Mouse (Mus musculus) R1 (cell line): ENCODE measurements around the gene Gnpat.

Experiments used
- DNase-seq: peaks from one replicate; pipeline ENCODE4 v3.0.0-alpha.2; 2018; ENCODE audit warnings: low read depth, low spot score

Gnpat gene

GRCm38 (mm10) chr8:124898251-124898905 lies 35.5 kb downstream of the Gnpat start:
- DNase-seq: no peak

- no peak for DNase-seq
Observed at GRCm38 (mm10) chr8:124903198-124903597, 40.4 kb downstream of the Gnpat start.

- DNase-seq: no peak
Observed at GRCm38 (mm10) chr8:124905482-124905881, 42.6 kb downstream of the Gnpat start.

GRCm38 (mm10) chr8:124909936-124910335 lies 47.1 kb downstream of the Gnpat start:
- no peak for DNase-seq

- DNase-seq: no peak
Observed at GRCm38 (mm10) chr8:124910349-124910748, 47.5 kb downstream of the Gnpat start.

GRCm38 (mm10) chr8:124911938-124912872 lies 49.4 kb downstream of the Gnpat start:
- no peak for DNase-seq

GRCm38 (mm10) chr8:124914061-124914460 lies 51.2 kb downstream of the Gnpat start:
- DNase-seq: no peak

- no peak for DNase-seq
Observed at GRCm38 (mm10) chr8:124917741-124918484, 55.1 kb downstream of the Gnpat start.

- DNase-seq: no peak
Observed at GRCm38 (mm10) chr8:124921369-124922279, 58.8 kb downstream of the Gnpat start.

- DNase-seq: no peak
Observed at GRCm38 (mm10) chr8:124922490-124923089, 59.8 kb downstream of the Gnpat start.

GRCm38 (mm10) chr8:124923971-124924652 lies 61.3 kb downstream of the Gnpat start:
- DNase-seq: no peak

- no peak for DNase-seq
Observed at GRCm38 (mm10) chr8:124925544-124926266, 62.9 kb downstream of the Gnpat start.

GRCm38 (mm10) chr8:124926351-124926771 lies 63.5 kb downstream of the Gnpat start:
- no peak for DNase-seq

GRCm38 (mm10) chr8:124929006-124929405 lies 66.2 kb downstream of the Gnpat start:
- DNase-seq: no peak

- DNase-seq: no peak
Observed at GRCm38 (mm10) chr8:124930086-124930485, 67.3 kb downstream of the Gnpat start.

GRCm38 (mm10) chr8:124930649-124931048 lies 67.8 kb downstream of the Gnpat start:
- peak; percentile 77 for DNase-seq

GRCm38 (mm10) chr8:124932435-124932834 lies 69.6 kb downstream of the Gnpat start:
- no peak for DNase-seq

- peak; percentile 56 for DNase-seq
Observed at GRCm38 (mm10) chr8:124935116-124935515, 72.3 kb downstream of the Gnpat start.

GRCm38 (mm10) chr8:124936699-124937098 lies 73.9 kb downstream of the Gnpat start:
- no peak for DNase-seq
